Mouse (Mus musculus) leukemia stem cell, adult 10-12 weeks (primary cell): Measurements from ENCODE around the gene Adgre1. TPM values are rescaled to one million over a fixed set of nuclear protein-coding genes. Genes with fewer than 3 reads are reported as not detected.

Experiments used
- polyA plus RNA-seq: library from polyadenylated mRNA; stranded (reverse); fragments of >175 nt; gene quantifications from 2 replicates; pipeline ENCODE4 v1.2.3, GENCODE M21; 2012; ENCODE audit warnings: low replicate concordance

Adgre1 gene
- polyA plus RNA-seq = 0.81 and 3.8 TPM in 2 replicates

GRCm38 (mm10) chr17:57358441-57358840 lies at the start of gene Adgre1:
Gene Adgre1 (plus strand): TSS chr17:57358691.

Other genes starting within 250 kb of the Adgre1 start
- gene Cd70, start 208.9 kb upstream of the Adgre1 start, polyA plus RNA-seq = not detected in 2 replicates
- gene Tnfsf14, start 164.5 kb upstream of the Adgre1 start, polyA plus RNA-seq = 0.85 and 0.98 TPM in 2 replicates
- 1.6 and 2.3 TPM in 2 replicates for gene C3, start 130.6 kb upstream of the Adgre1 start, polyA plus RNA-seq
- 17.4 and 22.9 TPM in 2 replicates for gene Gpr108, start 110.2 kb upstream of the Adgre1 start, polyA plus RNA-seq
- gene Trip10, start 109.2 kb upstream of the Adgre1 start, polyA plus RNA-seq = 3.1 and 4.2 TPM in 2 replicates
- 10.7 and 13.5 TPM in 2 replicates for gene Vav1, start 79.6 kb upstream of the Adgre1 start, polyA plus RNA-seq
- gene Vmn2r120, start 186.8 kb downstream of the Adgre1 start, polyA plus RNA-seq = 0.01 TPM in 1 of 2 replicates, not detected in the other